Mouse (Mus musculus) ovary, postnatal 10 days (tissue): ENCODE data around the gene Pla2g3.
A peak's percentile ranks its signal among the peaks of the same experiment; 100 is the strongest.

Experiments used
- DNase-seq: peaks from one replicate; pipeline ENCODE4 v3.0.0; 2022; ENCODE audit warnings: low spot score

The Pla2g3 gene

GRCm38 (mm10) chr11:3487952-3488570 is at the start of gene Pla2g3:
Gene Pla2g3, plus strand, starts transcription at chr11:3488284.
- no peak for DNase-seq

GRCm38 (mm10) chr11:3441696-3442443 is 46.2 kb upstream of the Pla2g3 start:
- DNase-seq: no peak

GRCm38 (mm10) chr11:3442677-3443076 is 45.4 kb upstream of the Pla2g3 start:
- no peak for DNase-seq

- DNase-seq: no peak
Observed at GRCm38 (mm10) chr11:3443091-3443490, 45.0 kb upstream of the Pla2g3 start.

GRCm38 (mm10) chr11:3444875-3445274 is 43.2 kb upstream of the Pla2g3 start:
- DNase-seq: no peak

- DNase-seq: no peak
Observed at GRCm38 (mm10) chr11:3451701-3452163, 36.4 kb upstream of the Pla2g3 start.

GRCm38 (mm10) chr11:3452167-3452639 is 35.9 kb upstream of the Pla2g3 start, which contains the start of gene Rnf185:
Gene Rnf185, minus strand, starts transcription at chr11:3452363.
- DNase-seq: peak; percentile 76

GRCm38 (mm10) chr11:3452769-3453168 is 35.3 kb upstream of the Pla2g3 start:
- no peak for DNase-seq

- DNase-seq: no peak
Observed at GRCm38 (mm10) chr11:3453467-3453866, 34.6 kb upstream of the Pla2g3 start.

GRCm38 (mm10) chr11:3454506-3454905 is 33.6 kb upstream of the Pla2g3 start:
- DNase-seq: no peak

- DNase-seq: peak; percentile 27
Observed at GRCm38 (mm10) chr11:3456354-3456753, 31.7 kb upstream of the Pla2g3 start.

- no peak for DNase-seq
Observed at GRCm38 (mm10) chr11:3458428-3459104, 29.5 kb upstream of the Pla2g3 start.

- DNase-seq: no peak
Observed at GRCm38 (mm10) chr11:3459105-3459468, 29.0 kb upstream of the Pla2g3 start.

- no peak for DNase-seq
Observed at GRCm38 (mm10) chr11:3462846-3463245, 25.2 kb upstream of the Pla2g3 start.

GRCm38 (mm10) chr11:3471448-3471850 is 16.6 kb upstream of the Pla2g3 start:
- no peak for DNase-seq

GRCm38 (mm10) chr11:3472484-3472883 is 15.6 kb upstream of the Pla2g3 start:
- peak; percentile 70 for DNase-seq

GRCm38 (mm10) chr11:3474480-3475115 is 13.5 kb upstream of the Pla2g3 start:
- DNase-seq: no peak

GRCm38 (mm10) chr11:3475489-3475888 is 12.6 kb upstream of the Pla2g3 start:
- DNase-seq: no peak

- DNase-seq: no peak
Observed at GRCm38 (mm10) chr11:3483980-3484642, 4.0 kb upstream of the Pla2g3 start.

- DNase-seq: no peak
Observed at GRCm38 (mm10) chr11:3486349-3486748, 1.7 kb upstream of the Pla2g3 start.

- DNase-seq: no peak
Observed at GRCm38 (mm10) chr11:3489036-3489435, 952 bp downstream of the Pla2g3 start.

- no peak for DNase-seq
Observed at GRCm38 (mm10) chr11:3492748-3493147, 4.7 kb downstream of the Pla2g3 start.
